Mouse (Mus musculus): ENCODE data around the gene Mark4. TPM values are rescaled to one million over a fixed set of nuclear protein-coding genes. Genes with fewer than 3 reads are reported as not detected.

Mark4 gene
- polyA plus RNA-seq, 1 experiment from 2014 or later: 16.4 TPM

GRCm38 (mm10) chr7:19427999-19428650 lies 30.5 kb downstream of the Mark4 start:
- Histone ChIP-seq H3K4me2 (replicated peaks) (no peak overlapping the region), H3K4me1 (no peaks in the 10 kb centered on the region), H3K9ac (replicated peaks) (no peak overlapping the region), H3K27me3 (peaks cover 1% of the 10 kb centered on the region; the same call in 1 of the 2 replicates), H3K36me3 (peaks cover 83% of the 10 kb centered on the region), H3K9me3 (no peaks in the 10 kb centered on the region), H3K27ac (replicated peaks) (no peak overlapping the region), H3K4me3 (no peak overlapping the region)
- 71% methylated on average over 15 of the region's 15 CpGs for WGBS
- no peak for ATAC-seq (ENCODE audit: low FRiP score, low read depth)

- 91% methylated on average over 6 of the region's 6 CpGs for WGBS
These were observed 31.7 kb downstream of the Mark4 start for GRCm38 (mm10) chr7:19426888-19427287.

GRCm38 (mm10) chr7:19426349-19426748 lies 32.3 kb downstream of the Mark4 start:
- Histone ChIP-seq H3K27ac (replicated peaks) (no peak overlapping the region), H3K27me3 (peaks cover 19% of the 10 kb centered on the region), H3K4me2 (replicated peaks) (no peak overlapping the region), H3K9ac (replicated peaks) (0 out of 2 replicates have a peak overlapping the region, but pooled peaks have one; percentile 24), H3K4me1 (no peaks in the 10 kb centered on the region), H3K4me3 (no peak overlapping the region), H3K9me3 (no peaks in the 10 kb centered on the region), H3K36me3 (peaks cover 65% of the 10 kb centered on the region)
- no peak for ATAC-seq (ENCODE audit: low FRiP score, low read depth)
- WGBS: 58% methylated on average over 6 of the region's 6 CpGs

More at GRCm38 (mm10) chr7:19426888-19427287, 31.7 kb downstream of the Mark4 start:
- H3K9me3 ChIP-seq: no peaks in the 10 kb centered on the region
- no peak for ATAC-seq (ENCODE audit: low FRiP score, low read depth)
- no peak overlapping the region for H3K4me3 ChIP-seq
- peaks cover 71% of the 10 kb centered on the region for H3K36me3 ChIP-seq
- no peak overlapping the region for H3K27ac ChIP-seq (replicated peaks)
- H3K4me1 ChIP-seq: no peaks in the 10 kb centered on the region
- H3K4me2 ChIP-seq (replicated peaks): no peak overlapping the region
- peaks cover 13% of the 10 kb centered on the region for H3K27me3 ChIP-seq
- no peak overlapping the region for H3K9ac ChIP-seq (replicated peaks)

GRCm38 (mm10) chr7:19424051-19424450 lies 34.6 kb downstream of the Mark4 start:
- WGBS: 71% methylated on average over 4 of the region's 4 CpGs
- Histone ChIP-seq H3K4me3 (no peak overlapping the region), H3K9me3 (no peaks in the 10 kb centered on the region), H3K27ac (replicated peaks) (no peak overlapping the region), H3K27me3 (peaks cover 42% of the 10 kb centered on the region), H3K4me1 (0 out of 2 replicates have a peak, but pooled peaks cover 2% of the 10 kb centered on the region), H3K36me3 (peaks cover 42% of the 10 kb centered on the region), H3K9ac (replicated peaks) (no peak overlapping the region), H3K4me2 (replicated peaks) (no peak overlapping the region)
- ATAC-seq (ENCODE audit: low FRiP score, low read depth): no peak

GRCm38 (mm10) chr7:19423083-19423482 lies 35.5 kb downstream of the Mark4 start:
- peaks cover 51% of the 10 kb centered on the region for H3K27me3 ChIP-seq
- no peak overlapping the region for H3K27ac ChIP-seq (replicated peaks)
- no peak for ATAC-seq (ENCODE audit: low FRiP score, low read depth)
- 0 out of 2 replicates have a peak, but pooled peaks cover 2% of the 10 kb centered on the region for H3K4me1 ChIP-seq
- whole genome bisulfite sequencing: 91% methylated on average over 3 of the region's 3 CpGs
- H3K4me3 ChIP-seq: no peak overlapping the region
- no peaks in the 10 kb centered on the region for H3K9me3 ChIP-seq
- H3K9ac ChIP-seq (replicated peaks): no peak overlapping the region
- peaks cover 33% of the 10 kb centered on the region for H3K36me3 ChIP-seq
- no peak overlapping the region for H3K4me2 ChIP-seq (replicated peaks)

GRCm38 (mm10) chr7:19420821-19421636 lies 37.6 kb downstream of the Mark4 start:
- H3K9me3 ChIP-seq: no peaks in the 10 kb centered on the region
- H3K4me3 ChIP-seq: peak overlapping the region; percentile 41
- peak; percentile 98 for ATAC-seq (ENCODE audit: low FRiP score, low read depth)
- peak overlapping the region; percentile 37; the same call in 1 of the 2 replicates for H3K9ac ChIP-seq (replicated peaks)
- peaks cover 12% of the 10 kb centered on the region for H3K36me3 ChIP-seq
- peak overlapping the region; percentile 67 for H3K4me2 ChIP-seq (replicated peaks)
- peaks cover 71% of the 10 kb centered on the region for H3K27me3 ChIP-seq
- no peak overlapping the region for H3K27ac ChIP-seq (replicated peaks)
- H3K4me1 ChIP-seq: 0 out of 2 replicates have a peak, but pooled peaks cover 2% of the 10 kb centered on the region
- 15% methylated on average over 43 of the region's 43 CpGs for WGBS

GRCm38 (mm10) chr7:19420121-19420520 lies 38.5 kb downstream of the Mark4 start:
- Histone ChIP-seq H3K36me3 (peaks cover 3% of the 10 kb centered on the region; the same call in 1 of the 2 replicates), H3K27me3 (peaks cover 79% of the 10 kb centered on the region), H3K27ac (replicated peaks) (no peak overlapping the region), H3K9ac (replicated peaks) (no peak overlapping the region), H3K4me2 (replicated peaks) (no peak overlapping the region), H3K9me3 (no peaks in the 10 kb centered on the region), H3K4me1 (0 out of 2 replicates have a peak, but pooled peaks cover 2% of the 10 kb centered on the region), H3K4me3 (no peak overlapping the region)
- no peak for ATAC-seq (ENCODE audit: low FRiP score, low read depth)
- WGBS: 9% methylated on average over 28 of the region's 28 CpGs

- Histone ChIP-seq H3K4me2 (replicated peaks) (no peak overlapping the region), H3K27me3 (peaks cover 67% of the 10 kb centered on the region), H3K9ac (replicated peaks) (no peak overlapping the region), H3K4me3 (no peak overlapping the region), H3K36me3 (no peaks in the 10 kb centered on the region), H3K4me1 (0 out of 2 replicates have a peak, but pooled peaks cover 2% of the 10 kb centered on the region), H3K9me3 (no peaks in the 10 kb centered on the region), H3K27ac (replicated peaks) (no peak overlapping the region)
- ATAC-seq (ENCODE audit: low FRiP score, low read depth): no peak
- WGBS: 81% methylated on average over 15 of the region's 15 CpGs
These were observed 42.0 kb downstream of the Mark4 start for GRCm38 (mm10) chr7:19416590-19416989.

- Histone ChIP-seq H3K4me3 (no peak overlapping the region), H3K9ac (replicated peaks) (no peak overlapping the region), H3K4me1 (no peaks in the 10 kb centered on the region), H3K27me3 (peaks cover 39% of the 10 kb centered on the region), H3K9me3 (no peaks in the 10 kb centered on the region), H3K27ac (replicated peaks) (no peak overlapping the region), H3K36me3 (no peaks in the 10 kb centered on the region), H3K4me2 (replicated peaks) (no peak overlapping the region)
- WGBS: 90% methylated on average over 3 of the region's 3 CpGs
- ATAC-seq (ENCODE audit: low FRiP score, low read depth): no peak
These were observed 45.1 kb downstream of the Mark4 start for GRCm38 (mm10) chr7:19413525-19413924.

- Histone ChIP-seq H3K4me2 (replicated peaks) (no peak overlapping the region), H3K4me3 (no peak overlapping the region), H3K36me3 (no peaks in the 10 kb centered on the region), H3K27ac (replicated peaks) (no peak overlapping the region), H3K9ac (replicated peaks) (no peak overlapping the region), H3K9me3 (no peaks in the 10 kb centered on the region), H3K27me3 (peaks cover 30% of the 10 kb centered on the region), H3K4me1 (no peaks in the 10 kb centered on the region)
- ATAC-seq (ENCODE audit: low FRiP score, low read depth): no peak
- 77% methylated on average over 5 of the region's 5 CpGs for WGBS
These were observed 46.8 kb downstream of the Mark4 start for GRCm38 (mm10) chr7:19411783-19412182.

GRCm38 (mm10) chr7:19410766-19411344 lies 47.8 kb downstream of the Mark4 start:
- Histone ChIP-seq H3K36me3 (no peaks in the 10 kb centered on the region), H3K27me3 (peaks cover 30% of the 10 kb centered on the region), H3K27ac (replicated peaks) (no peak overlapping the region), H3K4me1 (no peaks in the 10 kb centered on the region), H3K9me3 (no peaks in the 10 kb centered on the region), H3K4me3 (no peak overlapping the region), H3K4me2 (replicated peaks) (no peak overlapping the region), H3K9ac (replicated peaks) (no peak overlapping the region)
- ATAC-seq (ENCODE audit: low FRiP score, low read depth): no peak
- WGBS: 86% methylated on average over 11 of the region's 11 CpGs

- no peak overlapping the region for H3K9ac ChIP-seq (replicated peaks)
- peaks cover 3% of the 10 kb centered on the region; the same call in 1 of the 2 replicates for H3K4me1 ChIP-seq
- ATAC-seq (ENCODE audit: low FRiP score, low read depth): no peak
- H3K4me2 ChIP-seq (replicated peaks): no peak overlapping the region
- H3K36me3 ChIP-seq: no peaks in the 10 kb centered on the region
- no peak overlapping the region for H3K27ac ChIP-seq (replicated peaks)
- WGBS: 70% methylated on average over 6 of the region's 6 CpGs
- no peaks in the 10 kb centered on the region for H3K9me3 ChIP-seq
- no peak overlapping the region for H3K4me3 ChIP-seq
- peaks cover 31% of the 10 kb centered on the region for H3K27me3 ChIP-seq
These were observed 48.9 kb downstream of the Mark4 start for GRCm38 (mm10) chr7:19409753-19410152.
